Mouse (Mus musculus) limb, embryonic 10.5 days (tissue): Measurements from ENCODE around the gene Ptpn7. TPM values are rescaled to one million over a fixed set of nuclear protein-coding genes. Genes with fewer than 3 reads are reported as not detected.

Experiments used
- DNase-seq: peaks from one replicate; pipeline ENCODE4 v3.0.0-alpha.2; 2017; ENCODE audit warnings: low spot score
- H3K27ac ChIP-seq: fragments of 300-500 bp; sonication (generic); 2 replicates; pipeline ENCODE4 v1.5.1; 2016; ENCODE audit warnings: mild to moderate bottlenecking
- H3K27me3 ChIP-seq: fragments of 300-500 bp; sonication (generic); 2 replicates; pipeline ENCODE4 v1.6.1; 2016; ENCODE audit warnings: low read depth, mild to moderate bottlenecking; ENCODE audit not compliant: poor library complexity, severe bottlenecking
- H3K36me3 ChIP-seq: fragments of 300-500 bp; sonication (generic); 2 replicates; pipeline ENCODE4 v1.6.1; 2016; ENCODE audit warnings: mild to moderate bottlenecking, moderate library complexity
- H3K4me1 ChIP-seq: fragments of 300-500 bp; sonication (generic); 2 replicates; pipeline ENCODE4 v1.6.1; 2016
- H3K4me3 ChIP-seq: fragments of 300-500 bp; sonication (generic); 2 replicates; pipeline ENCODE4 v1.5.1; 2016; ENCODE audit warnings: mild to moderate bottlenecking, moderate library complexity
- H3K9me3 ChIP-seq: fragments of 300-500 bp; sonication (generic); replicated peaks from 2 replicates; pipeline ENCODE4 v1.6.1; 2016; ENCODE audit warnings: mild to moderate bottlenecking
- WGBS: fragments of 180-500 bp; shearing (Covaris S2); methylation state at CpG from one replicate; pipeline ENCODE4 v1.1.7; 2016; 5-methylcytosine and 5-hydroxymethylcytosine counted together
- polyA plus RNA-seq: library from polyadenylated mRNA; unstranded; fragments of >200 nt; fragmentation: Nextera tagmentation; extraction: Ambion mirVana; gene quantifications from 2 replicates; pipeline ENCODE4 v1.2.1, GENCODE M21; 2016

The Ptpn7 gene
- polyA plus RNA-seq, 1 experiment from 2014 or later = 1.4 TPM

DNA sequence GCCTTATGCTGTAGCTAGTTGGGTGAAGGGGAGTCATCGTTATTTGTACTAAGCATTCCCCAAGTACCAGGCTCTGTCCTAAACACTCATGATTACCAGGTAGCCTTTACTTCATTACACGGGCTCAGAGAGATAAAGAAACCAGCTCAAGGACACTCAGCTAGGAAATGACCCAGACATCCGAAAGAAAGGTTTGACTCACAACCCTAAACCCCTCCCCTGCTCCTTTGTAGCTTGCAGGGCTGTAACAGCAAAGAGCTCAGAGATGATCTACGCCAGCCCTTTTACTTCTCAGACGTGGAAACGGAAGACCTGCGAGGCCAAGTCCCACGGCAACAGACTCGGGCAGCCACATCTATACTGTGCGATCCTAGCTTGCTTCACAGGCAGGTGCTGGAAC is 37.8 kb downstream of the Ptpn7 start:
- no peak overlapping the region for H3K27ac ChIP-seq
- no peaks in the 10 kb centered on the region for H3K36me3 ChIP-seq
- H3K4me1 ChIP-seq = 0 out of 2 replicates have a peak, but pooled peaks cover 4% of the 10 kb centered on the region
- no peak for DNase-seq
- no peaks in the 10 kb centered on the region for H3K9me3 ChIP-seq
- 72% methylated on average over 10 of the region's 10 CpGs for WGBS
- H3K27me3 ChIP-seq = no peaks in the 10 kb centered on the region
- no peak overlapping the region for H3K4me3 ChIP-seq

DNA sequence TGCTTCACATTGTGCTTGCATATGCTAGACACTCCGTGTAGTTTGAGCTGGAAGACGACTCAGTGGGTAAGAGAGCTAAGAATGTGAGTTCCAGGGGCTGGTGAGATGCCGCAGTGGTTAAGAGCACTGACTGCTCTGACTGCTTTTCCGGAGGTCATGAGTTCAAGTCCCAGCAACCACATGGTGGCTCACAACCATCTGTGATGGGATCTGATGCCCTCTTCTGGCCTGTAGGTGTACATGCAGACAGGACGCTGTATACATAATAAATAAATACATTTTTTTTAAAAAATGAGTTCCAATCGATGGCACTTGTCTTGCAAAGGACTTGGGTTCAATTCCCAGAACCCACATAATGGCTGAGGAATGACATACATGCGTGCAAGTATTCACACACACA is 38.7 kb downstream of the Ptpn7 start:
- Histone ChIP-seq H3K9me3 (no peaks in the 10 kb centered on the region), H3K36me3 (no peaks in the 10 kb centered on the region), H3K27me3 (no peaks in the 10 kb centered on the region), H3K4me3 (no peak overlapping the region), H3K27ac (no peak overlapping the region), H3K4me1 (peaks cover 4% of the 10 kb centered on the region; the same call in 1 of the 2 replicates)
- 82% methylated on average over 7 of the region's 7 CpGs for WGBS
- DNase-seq = no peak

DNA sequence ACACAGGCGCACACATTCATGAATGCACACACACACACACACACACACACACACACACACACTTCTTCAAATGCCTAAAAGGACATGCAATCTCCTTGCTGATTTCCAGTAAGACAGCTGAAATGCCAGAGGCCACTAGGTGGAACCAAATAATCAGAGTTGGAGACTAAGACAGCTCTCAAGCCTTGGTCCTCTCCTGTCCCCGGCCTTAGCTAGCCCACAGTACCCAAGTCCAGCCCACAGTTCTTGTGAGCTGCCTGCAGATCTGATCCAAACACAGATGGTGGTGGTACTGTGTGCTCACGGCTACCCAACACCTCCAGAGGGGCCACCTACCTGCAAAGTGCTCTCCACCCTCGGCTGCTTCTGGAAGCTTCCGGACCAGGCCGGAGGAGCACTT is 39.5 kb downstream of the Ptpn7 start:
- Histone ChIP-seq H3K4me3 (no peak overlapping the region), H3K9me3 (no peaks in the 10 kb centered on the region), H3K27ac (no peak overlapping the region), H3K4me1 (peaks cover 4% of the 10 kb centered on the region; the same call in 1 of the 2 replicates), H3K36me3 (no peaks in the 10 kb centered on the region), H3K27me3 (no peaks in the 10 kb centered on the region)
- 59% methylated on average over 6 of the region's 6 CpGs for WGBS
- DNase-seq = peak; percentile 52

DNA sequence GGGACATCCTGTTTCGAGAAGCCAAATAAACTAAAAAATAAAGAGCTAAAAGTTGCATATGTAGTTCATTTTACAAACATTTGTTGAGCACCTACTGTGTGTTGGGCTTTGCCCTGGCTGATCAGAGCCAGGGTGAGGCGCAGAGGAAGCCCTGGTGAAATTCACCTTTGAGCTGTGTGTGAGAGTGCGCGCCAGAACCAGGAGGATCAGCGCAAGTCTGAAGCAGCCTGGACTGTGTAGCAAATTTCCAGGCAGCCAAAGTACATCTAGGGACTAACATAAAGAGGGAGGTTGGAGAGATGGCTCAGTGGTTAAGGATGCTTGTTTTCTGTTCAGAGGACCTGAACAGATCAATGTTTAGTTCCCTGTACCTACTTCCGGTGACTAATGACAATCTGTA is 40.8 kb downstream of the Ptpn7 start:
- Histone ChIP-seq H3K27ac (no peak overlapping the region), H3K4me1 (no peaks in the 10 kb centered on the region; the same call in 1 of the 2 replicates), H3K9me3 (no peaks in the 10 kb centered on the region), H3K36me3 (no peaks in the 10 kb centered on the region), H3K27me3 (no peaks in the 10 kb centered on the region), H3K4me3 (no peak overlapping the region)
- WGBS = 93% methylated on average over 6 of the region's 6 CpGs
- DNase-seq = no peak

GRCm38 (mm10) chr1:135175176-135175575 is 42.7 kb downstream of the Ptpn7 start:
- DNase-seq = no peak
- H3K4me1 ChIP-seq = no peaks in the 10 kb centered on the region; the same call in 1 of the 2 replicates
- H3K27ac ChIP-seq = no peak overlapping the region
- no peaks in the 10 kb centered on the region for H3K36me3 ChIP-seq
- H3K27me3 ChIP-seq = no peaks in the 10 kb centered on the region
- WGBS = 84% methylated on average over 3 of the region's 3 CpGs
- no peaks in the 10 kb centered on the region for H3K9me3 ChIP-seq
- no peak overlapping the region for H3K4me3 ChIP-seq

- no peak overlapping the region for H3K27ac ChIP-seq
- H3K9me3 ChIP-seq = no peaks in the 10 kb centered on the region
- peaks cover 3% of the 10 kb centered on the region; the same call in 1 of the 2 replicates for H3K4me1 ChIP-seq
- H3K36me3 ChIP-seq = no peaks in the 10 kb centered on the region
- no peak overlapping the region for H3K4me3 ChIP-seq
- H3K27me3 ChIP-seq = no peaks in the 10 kb centered on the region
- 94% methylated on average over 3 of the region's 3 CpGs for WGBS
- DNase-seq = no peak
These were observed 45.2 kb downstream of the Ptpn7 start for GRCm38 (mm10) chr1:135177724-135178123.

- no peaks in the 10 kb centered on the region for H3K9me3 ChIP-seq
- no peak overlapping the region for H3K27ac ChIP-seq
- 89% methylated on average over 7 of the region's 7 CpGs for whole genome bisulfite sequencing
These were observed 46.4 kb downstream of the Ptpn7 start for GRCm38 (mm10) chr1:135178863-135179262.

GRCm38 (mm10) chr1:135180830-135181229 is 48.3 kb downstream of the Ptpn7 start:
- no peaks in the 10 kb centered on the region for H3K36me3 ChIP-seq
- H3K9me3 ChIP-seq = no peaks in the 10 kb centered on the region
- peaks cover 9% of the 10 kb centered on the region; the same call in 1 of the 2 replicates for H3K4me1 ChIP-seq
- no peak overlapping the region for H3K27ac ChIP-seq
- no peak for DNase-seq
- H3K27me3 ChIP-seq = peaks cover 8% of the 10 kb centered on the region; the same call in 1 of the 2 replicates
- H3K4me3 ChIP-seq = no peak overlapping the region
- 84% methylated on average over 10 of the region's 10 CpGs for WGBS

More at GRCm38 (mm10) chr1:135178863-135179262, 46.4 kb downstream of the Ptpn7 start:
- Histone ChIP-seq H3K36me3 (no peaks in the 10 kb centered on the region), H3K4me1 (peaks cover 9% of the 10 kb centered on the region; the same call in 1 of the 2 replicates), H3K27me3 (no peaks in the 10 kb centered on the region), H3K4me3 (no peak overlapping the region)
- no peak for DNase-seq

- 84% methylated on average over 4 of the region's 4 CpGs for WGBS
- Histone ChIP-seq H3K9me3 (no peaks in the 10 kb centered on the region), H3K4me3 (no peak overlapping the region), H3K4me1 (peaks cover 9% of the 10 kb centered on the region; the same call in 1 of the 2 replicates), H3K36me3 (no peaks in the 10 kb centered on the region), H3K27me3 (peaks cover 12% of the 10 kb centered on the region; the same call in 1 of the 2 replicates), H3K27ac (no peak overlapping the region)
- no peak for DNase-seq
These were observed 48.8 kb downstream of the Ptpn7 start for GRCm38 (mm10) chr1:135181275-135181674.

- Histone ChIP-seq H3K36me3 (no peaks in the 10 kb centered on the region), H3K9me3 (no peaks in the 10 kb centered on the region), H3K27ac (no peak overlapping the region), H3K4me1 (peaks cover 13% of the 10 kb centered on the region), H3K4me3 (no peak overlapping the region), H3K27me3 (peaks cover 19% of the 10 kb centered on the region; the same call in 1 of the 2 replicates)
- DNase-seq = no peak
- WGBS = 92% methylated on average over 8 of the region's 8 CpGs
These were observed 49.6 kb downstream of the Ptpn7 start for GRCm38 (mm10) chr1:135181880-135182623.

DNA sequence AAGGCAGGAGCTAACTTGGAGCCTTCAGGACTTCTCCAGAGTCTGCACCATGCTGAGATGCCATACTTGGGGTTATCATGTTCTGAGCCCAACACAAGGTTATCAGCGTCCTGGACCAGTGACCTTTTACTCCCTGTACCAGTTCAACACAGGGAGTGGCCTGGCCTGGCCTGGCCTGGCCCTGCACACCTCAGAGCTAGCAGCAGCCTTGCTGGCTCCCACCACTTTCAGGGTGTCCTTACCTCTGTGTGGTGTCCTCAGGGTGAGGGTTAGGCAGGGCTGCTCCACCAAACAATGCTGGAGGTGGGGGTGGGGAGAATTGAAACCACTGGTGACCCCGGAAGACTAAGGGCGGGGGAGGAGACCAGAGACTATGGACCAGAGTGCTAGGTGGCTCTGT is 50.5 kb downstream of the Ptpn7 start:
- Histone ChIP-seq H3K4me3 (no peak overlapping the region), H3K9me3 (no peaks in the 10 kb centered on the region), H3K27me3 (peaks cover 19% of the 10 kb centered on the region; the same call in 1 of the 2 replicates), H3K4me1 (peaks cover 13% of the 10 kb centered on the region), H3K27ac (no peak overlapping the region), H3K36me3 (no peaks in the 10 kb centered on the region)
- WGBS = 70% methylated on average over 3 of the region's 3 CpGs
- no peak for DNase-seq

DNA sequence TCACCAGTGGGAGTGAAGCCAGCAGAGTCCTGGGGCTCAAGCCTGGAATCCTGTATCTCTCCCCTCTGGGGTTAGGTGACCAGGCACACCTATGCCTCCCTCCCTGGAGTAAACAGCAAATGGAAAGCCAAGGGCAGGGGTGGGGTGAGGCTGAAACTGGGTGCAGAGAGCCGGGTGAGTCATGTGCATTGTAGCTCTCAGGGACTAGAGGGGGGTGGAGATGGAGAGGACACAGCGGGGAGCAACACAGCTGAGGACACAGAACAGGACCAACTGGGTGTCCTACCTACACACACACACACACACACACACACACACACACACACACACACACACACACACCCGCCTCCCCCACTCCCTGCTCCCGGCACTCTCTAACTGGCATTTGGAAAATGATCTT is 50.9 kb downstream of the Ptpn7 start:
- H3K27ac ChIP-seq = no peak overlapping the region
- no peaks in the 10 kb centered on the region for H3K9me3 ChIP-seq
- 88% methylated on average over 4 of the region's 4 CpGs for WGBS
- no peaks in the 10 kb centered on the region for H3K36me3 ChIP-seq
- H3K4me1 ChIP-seq = peaks cover 13% of the 10 kb centered on the region
- H3K4me3 ChIP-seq = no peak overlapping the region
- no peak for DNase-seq
- H3K27me3 ChIP-seq = peaks cover 19% of the 10 kb centered on the region; the same call in 1 of the 2 replicates

- Histone ChIP-seq H3K27ac (no peak overlapping the region), H3K4me3 (no peak overlapping the region), H3K9me3 (no peaks in the 10 kb centered on the region), H3K4me1 (peaks cover 13% of the 10 kb centered on the region), H3K27me3 (peaks cover 19% of the 10 kb centered on the region; the same call in 1 of the 2 replicates), H3K36me3 (no peaks in the 10 kb centered on the region)
- WGBS = 73% methylated on average over 11 of the region's 11 CpGs
- DNase-seq = no peak
These were observed 51.6 kb downstream of the Ptpn7 start for GRCm38 (mm10) chr1:135183941-135184570.
